Mouse (Mus musculus): ENCODE measurements around the gene Chst7. TPM values are rescaled to one million over a fixed set of nuclear protein-coding genes. Genes with fewer than 3 reads are reported as not detected.

Gene Chst7
- polyA plus RNA-seq, 1 experiment, result 6.3 TPM

DNA sequence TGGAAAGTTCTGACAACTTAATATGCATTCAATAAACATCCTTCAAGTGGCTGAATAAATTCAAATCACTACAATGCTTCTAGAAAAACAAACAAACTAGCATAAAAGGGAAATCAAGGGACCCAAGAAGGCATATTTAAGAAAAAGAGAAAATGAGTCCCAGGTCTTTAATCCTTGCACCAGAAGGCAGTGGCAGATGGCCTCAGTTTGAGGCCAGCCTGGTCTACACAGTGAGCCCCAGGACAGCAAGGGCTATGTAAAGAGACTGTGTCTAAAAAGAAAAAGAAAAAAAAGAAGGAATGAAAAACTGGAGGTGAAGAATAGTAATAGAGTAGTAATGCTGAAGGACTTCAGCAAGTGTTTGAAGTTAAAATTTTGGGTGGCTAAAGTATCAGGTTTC is 69.6 kb downstream of the Chst7 start:
- H3K4me3 ChIP-seq (ENCODE audit: insufficient read depth, poor library complexity, severe bottlenecking), result no peak overlapping the region
- no peaks in the 10 kb centered on the region for H3K79me2 ChIP-seq (ENCODE audit: control insufficient read depth, insufficient read depth)
- H3K27me3 ChIP-seq (ENCODE audit: control insufficient read depth, insufficient read depth, insufficient read length), result no peaks in the 10 kb centered on the region
- TF ChIP-seq MYOG (IDR thresholded peaks at IDR 0.05; ENCODE audit: control insufficient read depth, extremely low read depth, insufficient read length) (no peak), MAX (IDR thresholded peaks at IDR 0.05) (no peak), FOSL1 (IDR thresholded peaks at IDR 0.05; ENCODE audit: insufficient read depth, low read length, poor library complexity, severe bottlenecking) (no peak), USF1 (IDR thresholded peaks at IDR 0.05; ENCODE audit: low read depth) (no peak)
- H3ac ChIP-seq (ENCODE audit: control insufficient read depth, insufficient read length, low read depth), result no peak overlapping the region
- no peaks in the 10 kb centered on the region for H3K36me3 ChIP-seq (ENCODE audit: control insufficient read depth, insufficient read depth)
- no peaks in the 10 kb centered on the region for H3K79me3 ChIP-seq (ENCODE audit: low read depth)

DNA sequence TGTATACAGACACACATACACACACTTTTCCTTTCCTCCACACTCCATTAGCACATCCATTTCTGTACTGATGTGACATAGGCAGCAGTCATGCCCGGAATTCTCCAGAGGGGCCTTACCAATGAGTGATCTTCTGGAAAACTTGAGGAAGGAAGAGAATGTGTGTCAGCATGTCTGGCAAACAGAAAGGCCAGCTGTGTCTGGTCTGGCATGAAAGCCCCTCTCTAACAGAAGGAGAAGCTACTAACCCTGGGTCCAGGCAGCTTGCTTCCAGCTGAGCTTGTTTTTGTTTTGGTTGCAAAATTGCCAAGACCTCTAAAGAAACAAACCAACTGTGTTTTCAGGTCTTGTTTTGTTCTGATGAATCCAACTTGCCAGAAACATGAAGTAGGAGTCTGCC is 70.1 kb downstream of the Chst7 start:
- no peak overlapping the region for H3K4me3 ChIP-seq (ENCODE audit: insufficient read depth, poor library complexity, severe bottlenecking)
- H3K79me3 ChIP-seq (ENCODE audit: low read depth), result no peaks in the 10 kb centered on the region
- no peaks in the 10 kb centered on the region for H3K79me2 ChIP-seq (ENCODE audit: control insufficient read depth, insufficient read depth)
- H3ac ChIP-seq (ENCODE audit: control insufficient read depth, insufficient read length, low read depth), result no peak overlapping the region
- H3K36me3 ChIP-seq (ENCODE audit: control insufficient read depth, insufficient read depth), result no peaks in the 10 kb centered on the region
- no peaks in the 10 kb centered on the region for H3K27me3 ChIP-seq (ENCODE audit: control insufficient read depth, insufficient read depth, insufficient read length)
- no peak for TF ChIP-seq MYOG (IDR thresholded peaks at IDR 0.05; ENCODE audit: control insufficient read depth, extremely low read depth, insufficient read length)
- no peak for TF ChIP-seq MAX (IDR thresholded peaks at IDR 0.05)
- no peak for TF ChIP-seq CTCF (IDR thresholded peaks at IDR 0.05; ENCODE audit: control insufficient read depth, insufficient read depth, insufficient read length)
- TF ChIP-seq USF1 (IDR thresholded peaks at IDR 0.05; ENCODE audit: low read depth), result no peak
- TF ChIP-seq MYOD1 (IDR thresholded peaks at IDR 0.05; ENCODE audit: control insufficient read depth, insufficient read length, low read depth), result no peak
- no peak for TF ChIP-seq FOSL1 (IDR thresholded peaks at IDR 0.05; ENCODE audit: insufficient read depth, low read length, poor library complexity, severe bottlenecking)
- no peak for TF ChIP-seq CEBPB (IDR thresholded peaks at IDR 0.05; ENCODE audit: low read depth)

Other genes with a start within 250 kb of the Chst7 start
- gene Slc9a7, start 232.2 kb downstream of the Chst7 start, polyA plus RNA-seq (2012; fragmentation: generic; extraction: Trizol), result 0.02 TPM